Mouse (Mus musculus) kidney, postnatal 4 days (tissue): ENCODE results near the gene Cltrn.

Experiments
- DNase-seq, 2 experiments: peaks; one replicate each; pipeline ENCODE4 v3.0.0; 2021; ENCODE audit warnings: mixed read lengths in 2 of 2

Gene Cltrn

GRCm38 (mm10) chrX:164088582-164088981 is at the start of gene Cltrn:
Gene Cltrn, plus strand, starts transcription at chrX:164088830.
- no peak for DNase-seq

- no peak for DNase-seq
These were observed 49.7 kb upstream of the Cltrn start for GRCm38 (mm10) chrX:164038882-164039281.

- DNase-seq = no peak
These were observed 46.6 kb upstream of the Cltrn start for GRCm38 (mm10) chrX:164042069-164042468.

GRCm38 (mm10) chrX:164046736-164047135 is 41.9 kb upstream of the Cltrn start:
- no peak for DNase-seq

GRCm38 (mm10) chrX:164055726-164056125 is 32.9 kb upstream of the Cltrn start:
- no peak for DNase-seq

GRCm38 (mm10) chrX:164058523-164058922 is 30.1 kb upstream of the Cltrn start:
- DNase-seq = no peak

- DNase-seq = no peak
These were observed 29.6 kb upstream of the Cltrn start for GRCm38 (mm10) chrX:164059070-164059469.

- peak; percentile 74 to 83 for DNase-seq
These were observed 22.4 kb upstream of the Cltrn start for GRCm38 (mm10) chrX:164066185-164066584.

GRCm38 (mm10) chrX:164068968-164069367 is 19.7 kb upstream of the Cltrn start:
- DNase-seq = no peak

- peak; percentile 92 to 95 for DNase-seq
These were observed 12.4 kb upstream of the Cltrn start, which contains the start of gene Siah1b for GRCm38 (mm10) chrX:164076040-164076775. Gene Siah1b, minus strand, starts transcription at chrX:164076493.

GRCm38 (mm10) chrX:164082030-164082429 is 6.6 kb upstream of the Cltrn start:
- DNase-seq = no peak

- DNase-seq = no peak
These were observed 1.3 kb downstream of the Cltrn start for GRCm38 (mm10) chrX:164089916-164090315.

GRCm38 (mm10) chrX:164092300-164093169 is 3.9 kb downstream of the Cltrn start:
- DNase-seq = no peak

- DNase-seq = no peak
These were observed 4.8 kb downstream of the Cltrn start for GRCm38 (mm10) chrX:164093435-164093834.

- no peak for DNase-seq
These were observed 7.2 kb downstream of the Cltrn start for GRCm38 (mm10) chrX:164095838-164096237.

GRCm38 (mm10) chrX:164101483-164101882 is 12.9 kb downstream of the Cltrn start:
- DNase-seq = no peak

GRCm38 (mm10) chrX:164102198-164102597 is 13.6 kb downstream of the Cltrn start:
- no peak for DNase-seq

GRCm38 (mm10) chrX:164102656-164103055 is 14.0 kb downstream of the Cltrn start:
- DNase-seq = no peak

GRCm38 (mm10) chrX:164111146-164111545 is 22.5 kb downstream of the Cltrn start:
- DNase-seq = no peak

GRCm38 (mm10) chrX:164113744-164114143 is 25.1 kb downstream of the Cltrn start:
- DNase-seq = no peak

GRCm38 (mm10) chrX:164123942-164124341 is 35.3 kb downstream of the Cltrn start:
- DNase-seq = no peak

GRCm38 (mm10) chrX:164133531-164133930 is 44.9 kb downstream of the Cltrn start:
- DNase-seq = no peak

- DNase-seq = no peak
These were observed 46.7 kb downstream of the Cltrn start for GRCm38 (mm10) chrX:164135304-164135818.

GRCm38 (mm10) chrX:164139032-164139431 is 50.4 kb downstream of the Cltrn start, which contains the start of gene Ace2:
Gene Ace2, plus strand, starts transcription at chrX:164139332.
- DNase-seq = no peak
